Mouse (Mus musculus) testis, adult 2 months (tissue): ENCODE data around the gene Stk16.
A peak's percentile ranks its signal among the peaks of the same experiment; 100 is the strongest.

ENCODE experiments used
- CTCF ChIP-seq: fragments of 200-500 bp; IDR thresholded peaks from 2 replicates; pipeline ENCODE4 v1.5.1; 2012; ENCODE audit warnings: low read depth, mild to moderate bottlenecking, inconsistent platforms, low read length, moderate library complexity; ENCODE audit not compliant: control insufficient read depth, insufficient read depth, insufficient replicate concordance
- POLR2A ChIP-seq: fragments of 200-500 bp; IDR thresholded peaks from 2 replicates; pipeline ENCODE4 v1.6.1; 2012; ENCODE audit warnings: low read depth, mild to moderate bottlenecking, inconsistent platforms, low read length, moderate library complexity; ENCODE audit not compliant: control insufficient read depth

DNA sequence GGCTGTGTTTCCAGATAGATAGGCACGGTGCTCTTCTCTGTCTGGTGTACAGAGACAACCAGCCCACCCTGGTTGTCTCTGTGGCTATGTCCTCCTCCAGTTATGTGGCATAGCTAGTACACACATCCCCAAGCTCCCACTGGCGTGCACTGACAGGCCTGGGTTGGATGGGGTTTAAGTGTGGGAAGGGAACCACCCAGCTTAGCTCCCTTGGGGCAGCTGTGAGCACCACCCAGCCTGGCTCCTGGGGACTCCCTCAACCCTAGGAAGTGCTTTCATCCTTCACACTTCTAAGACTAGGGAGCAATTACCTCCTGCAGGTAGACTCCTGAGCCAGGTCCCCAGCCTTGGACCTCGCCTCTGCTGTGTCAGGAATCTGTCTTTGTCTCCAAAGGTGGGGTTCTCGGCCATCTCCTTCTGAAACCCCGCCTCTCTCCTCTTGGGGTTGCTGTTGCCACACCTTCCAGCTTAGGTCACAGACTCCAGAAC lies 21.1 kb downstream of the Stk16 start, which contains the start of gene A630095N17Rik:
- TF ChIP-seq CTCF: no peak; the same call in 1 of the 2 replicates
- TF ChIP-seq POLR2A: peak; percentile 58; the same call in 1 of the 2 replicates
